ENCODE assay signal across 26 mouse cellular contexts in the genomic region with DNA sequence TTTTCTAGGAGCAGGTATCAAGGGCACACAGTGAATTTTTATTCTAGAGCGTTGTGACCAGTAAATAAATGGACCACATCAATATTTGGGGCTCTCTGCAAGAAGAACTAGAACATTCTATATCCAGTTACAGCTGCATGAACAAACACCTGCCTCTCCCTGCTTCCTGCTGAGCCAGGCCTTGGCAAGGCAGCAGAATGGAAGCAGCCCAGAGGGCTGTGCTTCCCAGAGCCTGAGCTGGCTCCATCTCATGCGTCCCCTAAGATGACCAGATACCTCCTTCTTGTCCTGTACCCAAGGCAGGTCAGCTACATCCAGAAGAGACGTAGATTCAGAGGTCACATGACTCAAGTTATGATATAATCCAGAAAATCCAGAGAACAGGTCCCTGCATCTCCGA. TPM values are rescaled to one million over a fixed set of nuclear protein-coding genes. Genes with fewer than 3 reads are reported as not detected.
DNase-seq lines count a peak whose midpoint lies in the region; ATAC-seq and TF ChIP-seq lines count a peak whose summit lies in the region.
"Had no signal": no experiment of that assay in that cellular context is flagged by ENCODE, and none has a peak within 500 bp of the region (broad histone marks: within the 10 kb centered on the region; RNA-seq: fewer than 3 reads in every experiment).

No protein-coding gene starts in this region.

- H3K79me2 ChIP-seq in heart, adult 2 months (replicated peaks; ENCODE audit: control insufficient read depth, insufficient read depth, low read length): no peaks in the 10 kb centered on the region
- H3K79me2 ChIP-seq in MEL (ENCODE audit: control insufficient read depth, insufficient read depth, low read length, poor library complexity): peaks cover 2% of the 10 kb centered on the region; the same call in 1 of the 2 replicates

- intact Hi-C loops in heart, adult 2 months (cut with DNase I): no loop called here
- intact Hi-C loops in gastrocnemius, adult 2 months (cut with DNase I): no loop called here
- intact Hi-C loops in left cerebral cortex, postnatal 25 days (cut with DNase I): no loop called here

- no peak for ATAC-seq in heart, embryonic 13.5 days (ENCODE audit: extremely low read depth, insufficient number of reproducible peaks, low FRiP score, low TSS enrichment)
- ATAC-seq: forebrain, embryonic 14.5 days; intestine, embryonic 16.5 days had no signal

- no peak for TF ChIP-seq EP300 in heart, adult 2 months (IDR thresholded peaks at IDR 0.05; ENCODE audit: insufficient read depth, low read depth, low read length)
- TF ChIP-seq EP300 in MEL (IDR thresholded peaks at IDR 0.05; ENCODE audit: low read depth in 1 of 2, low read length in 2 of 2): no peak

- H3K9me3 ChIP-seq in heart, embryonic 13.5 days: no peaks in the 10 kb centered on the region
- no peaks in the 10 kb centered on the region for H3K9me3 ChIP-seq in MEL (replicated peaks; ENCODE audit: insufficient read depth, low read length)
- H3K9me3 ChIP-seq: embryonic facial prominence, embryonic 12.5 days; heart, embryonic 15.5 days; neural tube, embryonic 12.5 days had no signal

- TF ChIP-seq RAD21 in MEL (IDR thresholded peaks at IDR 0.05; ENCODE audit: low read depth, low read length): no peak

- TF ChIP-seq CTCF in heart, adult 2 months (IDR thresholded peaks at IDR 0.05): no peak
- no peak for TF ChIP-seq CTCF in MEL (IDR thresholded peaks at IDR 0.05 in 2 of 3, conservative IDR thresholded peaks at IDR 0.05 in 1 of 3; ENCODE audit: control insufficient read depth in 1 of 3, insufficient read depth in 1 of 3, low read depth in 2 of 3, low read length in 3 of 3, poor library complexity in 1 of 3, severe bottlenecking in 1 of 3)
- no peak for TF ChIP-seq CTCF in gastrocnemius, adult 2 months (IDR thresholded peaks at IDR 0.05)

- H3K9ac ChIP-seq in heart, embryonic 13.5 days: no peak overlapping the region
- H3K9ac ChIP-seq in heart, adult 2 months (ENCODE audit: low read depth, low read length): no peak overlapping the region
- H3K9ac ChIP-seq in MEL (ENCODE audit: control insufficient read depth, low read depth, low read length, poor library complexity, severe bottlenecking): peak overlapping the region; percentile 62
- H3K9ac ChIP-seq: embryonic facial prominence, embryonic 12.5 days; heart, embryonic 15.5 days; liver, embryonic 14.5 days; neural tube, embryonic 12.5 days had no signal

- 75% methylated on average over 4 of the region's 4 CpGs for WGBS in heart, embryonic 13.5 days
- 80% methylated on average over 4 of the region's 4 CpGs for WGBS in heart, adult 2 months

- no peak for TF ChIP-seq POLR2A in heart, adult 2 months (IDR thresholded peaks at IDR 0.05; ENCODE audit: insufficient read depth, low read depth, low read length)
- no peak for TF ChIP-seq POLR2A in MEL (IDR thresholded peaks at IDR 0.05; ENCODE audit: control insufficient read depth in 1 of 2, insufficient read depth in 1 of 2, low read depth in 1 of 2, low read length in 2 of 2, poor library complexity in 1 of 2)

- H3K27ac ChIP-seq in heart, embryonic 13.5 days (replicated peaks): 0 out of 2 replicates have a peak overlapping the region, but pooled peaks have one; percentile 37
- no peak overlapping the region for H3K27ac ChIP-seq in heart, adult 2 months
- peak overlapping the region; percentile 87 for H3K27ac ChIP-seq in MEL (ENCODE audit: control insufficient read depth, low read depth, low read length)
- H3K27ac ChIP-seq in gastrocnemius, adult 2 months: peak overlapping the region; percentile 82
- H3K27ac ChIP-seq: embryonic facial prominence, embryonic 12.5 days; kidney, postnatal 0 days; liver, embryonic 14.5 days; macrophage; neural tube, embryonic 12.5 days had no signal

- H3K36me3 ChIP-seq in heart, embryonic 13.5 days: no peaks in the 10 kb centered on the region
- H3K36me3 ChIP-seq in heart, adult 2 months (ENCODE audit: control insufficient read depth, insufficient read depth, low read length): no peaks in the 10 kb centered on the region
- H3K36me3 ChIP-seq in MEL (ENCODE audit: control insufficient read depth in 1 of 2, insufficient read depth in 2 of 2, low read length in 2 of 2): peaks cover 0 to 53% of the 10 kb centered on the region in 2 experiments; a peak in 2 of 4 replicates
- H3K36me3 ChIP-seq: embryonic facial prominence, embryonic 12.5 days; heart, embryonic 15.5 days; neural tube, embryonic 12.5 days had no signal

- H3K27me3 ChIP-seq in heart, embryonic 13.5 days (replicated peaks): no peaks in the 10 kb centered on the region
- H3K27me3 ChIP-seq in heart, adult 2 months (ENCODE audit: control insufficient read depth, insufficient read depth, low read length): no peaks in the 10 kb centered on the region
- no peaks in the 10 kb centered on the region for H3K27me3 ChIP-seq in MEL (ENCODE audit: control insufficient read depth in 1 of 2, insufficient read depth in 2 of 2, low read length in 2 of 2)
- H3K27me3 ChIP-seq: embryonic facial prominence, embryonic 12.5 days; heart, embryonic 15.5 days; neural tube, embryonic 12.5 days had no signal

- no peak overlapping the region for H3K4me3 ChIP-seq in heart, embryonic 13.5 days
- H3K4me3 ChIP-seq in heart, adult 2 months: no peak overlapping the region
- H3K4me3 ChIP-seq in MEL (ENCODE audit: control insufficient read depth in 1 of 2, insufficient read depth in 1 of 2, low read depth in 2 of 2, low read length in 2 of 2): peak overlapping the region; percentile 19 to 34
- no peak overlapping the region for H3K4me3 ChIP-seq in gastrocnemius, adult 2 months
- H3K4me3 ChIP-seq: embryonic facial prominence, embryonic 12.5 days; heart, embryonic 15.5 days; neural tube, embryonic 12.5 days had no signal

- no peak for DNase-seq in heart, adult 2 months
- DNase-seq in MEL (ENCODE audit: low read depth, low spot score): no peak
- peak; percentile 85 for DNase-seq in gastrocnemius, adult 2 months
- peak; percentile 70 for DNase-seq in skeletal muscle tissue, adult 2 months (ENCODE audit: low read depth, low spot score)
- no peak for DNase-seq in embryo, embryonic 11 days
- DNase-seq in left cerebral cortex, postnatal 25 days (ENCODE audit: low spot score in 2 of 2): no peak
- DNase-seq: B cell, adult 2 months; cerebellum, postnatal 36 days; kidney, adult 8-10 months; kidney, postnatal 4 days; liver; lung, adult 2 months; lung, postnatal 10 days; midbrain, embryonic 14.5 days; right cerebral cortex, adult 18-20 months; right cerebral cortex, postnatal 4 days; thymus, postnatal 25 days had no signal

- H3K4me1 ChIP-seq in heart, embryonic 13.5 days: peaks cover 16% of the 10 kb centered on the region
- no peaks in the 10 kb centered on the region for H3K4me1 ChIP-seq in heart, adult 2 months (ENCODE audit: control insufficient read depth, insufficient read depth, low read length)
- peaks cover 26 to 61% of the 10 kb centered on the region in 2 experiments for H3K4me1 ChIP-seq in MEL (ENCODE audit: control insufficient read depth in 1 of 2, insufficient read depth in 2 of 2, low read length in 2 of 2)
- H3K4me1 ChIP-seq: embryonic facial prominence, embryonic 12.5 days; neural tube, embryonic 12.5 days had no signal

- H3K4me2 ChIP-seq in heart, embryonic 13.5 days: no peak overlapping the region
- H3K4me2 ChIP-seq: embryonic facial prominence, embryonic 12.5 days; heart, embryonic 15.5 days; neural tube, embryonic 12.5 days had no signal

TF ChIP-seq in MEL, 35 proteins besides CTCF, POLR2A, EP300 and RAD21:
- TF ChIP-seq ZC3H11A (IDR thresholded peaks at IDR 0.05; ENCODE audit: low read depth, low read length) (no peak), USF1 (IDR thresholded peaks at IDR 0.05; ENCODE audit: low read depth, low read length) (peak; percentile 68)

RNA-seq across cellular contexts. Expression of gene Nmnat2, which starts 52.0 kb away (rescaled TPM):
- polyA plus RNA-seq in heart, embryonic 13.5 days (2015; fragmentation: Nextera tagmentation; extraction: Ambion mirVana): 0.75 and 0.83 TPM in 2 replicates
- total RNA-seq in heart, adult 2 months (2021): under 1 TPM; 0.66 to 0.89 TPM
- polyA plus RNA-seq in heart, adult 2 months (2012; rRNA removed): 0.29 and 0.61 TPM in 2 replicates
- total RNA-seq in MEL (2012; rRNA removed): 2.8 and 3.0 TPM in 2 replicates
- 1 to 10 TPM in 1 of 2 experiments, not detected in 1; 1.3 TPM for polyA plus RNA-seq in MEL (2012; ENCODE audit: insufficient read depth in 1 of 2, insufficient read length in 2 of 2, low read depth in 1 of 2, low replicate concordance in 2 of 2, missing spikeins in 1 of 2)
- total RNA-seq in gastrocnemius, adult 2 months (2021): under 1 TPM; 0.28 TPM
- 100 to 1,000 TPM; 153 to 155 TPM for total RNA-seq in left cerebral cortex, postnatal 25 days (2021)
- polyA plus RNA-seq: macrophage had no signal

Comparison
In these comparisons a context has a peak if more than half of its experiments do, and no peak if none do; other contexts are left out.
1. H3K4me3 ChIP-seq: peak in MEL (2 of 2); none in heart, embryonic 13.5 days (single experiment), heart, adult 2 months (single experiment) and gastrocnemius, adult 2 months (single experiment).
2. DNase-seq: peak in gastrocnemius, adult 2 months (single experiment) and skeletal muscle tissue, adult 2 months (single experiment); none in heart, adult 2 months (0 of 2), MEL (single experiment), embryo, embryonic 11 days (single experiment) and left cerebral cortex, postnatal 25 days (0 of 2).
3. RNA of gene Nmnat2, which starts 52.0 kb away (total RNA-seq): 153 to 155 TPM in left cerebral cortex, postnatal 25 days; 2.8 to 3.0 TPM in MEL, 0.66 to 0.89 TPM in heart, adult 2 months and 0.28 TPM in gastrocnemius, adult 2 months; every median in the first group is over 10 times any median in the second.